Mouse (Mus musculus) heart, adult 2 months (tissue): ENCODE results near the gene Mrpl42.

Experiments
- CTCF ChIP-seq: fragments of 200-600 bp; IDR thresholded peaks from 2 replicates; pipeline ENCODE4 v1.8.1; 2022; ENCODE audit warnings: antibody characterized with exemption, mild to moderate bottlenecking, moderate library complexity
- POLR2A ChIP-seq: fragments of 200-500 bp; IDR thresholded peaks from 2 replicates; pipeline ENCODE4 v1.6.1; 2011; ENCODE audit warnings: mild to moderate bottlenecking, low read depth, low read length, control low read depth; ENCODE audit not compliant: insufficient read depth

GRCm38 (mm10) chr10:95508126-95508525, 6.4 kb upstream of the Mrpl42 start:
- TF ChIP-seq CTCF (no peak), POLR2A (no peak)
